Mouse (Mus musculus) adipose tissue, adult 10 weeks (tissue): ENCODE measurements around the gene Plekhm1. TPM values are rescaled to one million over a fixed set of nuclear protein-coding genes. Genes with fewer than 3 reads are reported as not detected.

Source experiments
- polyA plus RNA-seq: library from polyadenylated mRNA; stranded (reverse); fragments of 350-450 nt; fragmentation: Illumina TruSeq; extraction: RNeasy Lipid Tissue Mini Kit (QIAGEN cat#74804); gene quantifications from one replicate; pipeline ENCODE4 v1.2.3, GENCODE M21; 2014; ENCODE audit warnings: low read depth, low replicate concordance

Gene Plekhm1
- 14.8 TPM for polyA plus RNA-seq

GRCm38 (mm10) chr11:103411981-103412949, at the start of gene Plekhm1:
Gene Plekhm1 (minus strand): TSS chr11:103412687.

DNA sequence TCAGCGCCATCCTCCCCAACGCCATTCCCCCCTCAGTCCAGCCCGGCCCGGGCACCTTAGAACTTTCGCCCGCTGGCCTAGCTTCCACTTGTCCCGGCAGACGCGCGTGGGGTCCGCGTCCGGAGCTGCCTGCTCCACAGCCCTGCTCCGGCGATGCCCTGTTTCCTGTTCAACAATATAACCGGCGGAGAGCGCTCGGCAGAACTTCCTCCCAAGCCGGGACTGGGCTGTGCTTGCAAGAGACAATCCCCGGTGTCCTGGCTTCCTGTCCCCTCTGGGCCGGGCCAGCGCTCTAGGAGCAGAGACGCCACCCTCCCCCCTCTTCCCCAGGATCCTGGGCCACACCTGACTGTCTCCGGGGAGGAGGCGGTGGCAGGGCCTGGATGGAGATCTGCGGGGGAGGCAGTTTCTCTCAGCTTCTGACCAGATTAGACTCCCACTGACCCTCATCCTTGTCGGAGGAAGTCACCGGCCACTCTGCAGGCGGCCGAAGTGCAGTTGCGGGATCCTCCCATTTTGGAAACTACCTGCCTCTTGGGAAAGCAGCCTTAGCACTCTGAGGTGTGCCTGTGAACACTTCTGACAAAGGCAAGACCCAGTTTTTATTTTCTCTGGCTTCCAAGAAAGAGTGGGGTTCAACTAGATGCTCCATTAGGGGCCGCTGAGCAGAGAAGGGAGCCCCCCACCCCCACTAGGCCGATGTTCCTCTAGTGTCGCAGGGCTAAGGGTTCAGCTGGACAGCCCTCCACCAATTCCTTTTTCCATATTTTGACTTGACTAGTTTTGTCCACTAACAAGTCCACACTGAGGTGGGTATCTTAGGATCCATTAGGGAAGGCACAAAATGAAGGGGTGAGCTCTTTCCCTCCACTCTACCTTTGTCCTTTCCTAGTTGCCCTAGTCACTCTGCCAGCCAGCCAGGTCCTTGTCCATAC, 49.0 kb downstream of the Plekhm1 start, which contains the start of gene Arhgap27:
Gene Arhgap27 (minus strand): TSS at position 479 of the 935 bp plus-strand sequence.

Other genes starting within 250 kb of the Plekhm1 start
- 8.6 TPM for gene Fmnl1, start 241.6 kb downstream of the Plekhm1 start, polyA plus RNA-seq
- 3.9 TPM for gene 1700023F06Rik, start 204.1 kb downstream of the Plekhm1 start, polyA plus RNA-seq
- gene Spata32, start 194.3 kb downstream of the Plekhm1 start, polyA plus RNA-seq: 4.0 TPM
- 7.9 TPM for gene Map3k14, start 145.2 kb downstream of the Plekhm1 start, polyA plus RNA-seq
- gene Arhgap27, start 49.0 kb downstream of the Plekhm1 start, polyA plus RNA-seq: 17.1 TPM
- 0.34 TPM for gene Lrrc37a, start 91.9 kb upstream of the Plekhm1 start, polyA plus RNA-seq
- gene Gm884, start 208.5 kb upstream of the Plekhm1 start, polyA plus RNA-seq: 0.89 TPM
- 3.8 TPM for gene Lyzl6, start 226.2 kb upstream of the Plekhm1 start, polyA plus RNA-seq
- gene Rprml, start 236.9 kb upstream of the Plekhm1 start, polyA plus RNA-seq: 10.8 TPM